Mouse (Mus musculus): ENCODE results near the gene Gm21518. TPM values are rescaled to one million over a fixed set of nuclear protein-coding genes. Genes with fewer than 3 reads are reported as not detected.
"Not testable (repeated sequence)": the region's sequence is repeated elsewhere in the genome, so short reads cannot be mapped to it uniquely, and the experiment has no call there.

The Gm21518 gene
- not detected for polyA plus RNA-seq (2017; shearing (Covaris generic))

GRCm38 (mm10) chrY:62190566-62190965 is at the start of gene Gm21518:
Gene Gm21518 (plus strand): TSS chrY:62190866.
- not testable (repeated sequence) for ATAC-seq
